Mouse (Mus musculus): Measurements from ENCODE around the gene Golt1a.

GRCm38 (mm10) chr1:133278946-133279631, 30.5 kb upstream of the Golt1a start:
- TF ChIP-seq POLR2A (IDR thresholded peaks at IDR 0.05; ENCODE audit: low read depth, low read length) (no peak), CTCF (IDR thresholded peaks at IDR 0.05; ENCODE audit: extremely low read depth, insufficient read length, insufficient replicate concordance, low read depth, low read length) (no peak)
